Mouse (Mus musculus) megakaryocyte, embryonic 14.5 days (primary cell): Measurements from ENCODE around the gene Rnft2. TPM values are rescaled to one million over a fixed set of nuclear protein-coding genes. Genes with fewer than 3 reads are reported as not detected.

Experiments
- H3K27me3 ChIP-seq: replicated peaks from 2 replicates; pipeline ENCODE3; 2012; ENCODE audit warnings: inconsistent platforms
- H3K36me3 ChIP-seq: replicated peaks from 2 replicates; pipeline ENCODE3; 2012; ENCODE audit warnings: low read length, inconsistent platforms, mixed read lengths
- H3K4me1 ChIP-seq: 2 replicates; pipeline ENCODE4 v1.6.1; 2012; ENCODE audit warnings: inconsistent platforms
- H3K4me3 ChIP-seq: replicated peaks from 2 replicates; pipeline ENCODE3; 2012; ENCODE audit warnings: moderate library complexity, mild to moderate bottlenecking, inconsistent platforms
- H3K9me3 ChIP-seq: 2 replicates; pipeline ENCODE4 v1.6.1; 2012; ENCODE audit warnings: inconsistent platforms
- FLI1 ChIP-seq: IDR thresholded peaks from 2 replicates; pipeline ENCODE4 v1.6.1; 2012; ENCODE audit warnings: low read length, inconsistent platforms, mixed read lengths
- GATA1 ChIP-seq: IDR thresholded peaks from 3 replicates; pipeline ENCODE4 v1.6.1; 2012; ENCODE audit warnings: mixed read lengths, low read length, inconsistent platforms, borderline replicate concordance
- polyA plus RNA-seq: library from polyadenylated mRNA; stranded (reverse); fragments of >175 nt; gene quantifications from 2 replicates; pipeline ENCODE4 v1.2.3, GENCODE M21; 2012; ENCODE audit warnings: low replicate concordance; ENCODE audit not compliant: insufficient read depth

The Rnft2 gene
- polyA plus RNA-seq, result 1.1 TPM in 1 of 2 replicates, not detected in the other

- Histone ChIP-seq H3K36me3 (no peaks in the 10 kb centered on the region), H3K4me3 (peak within 1 kb of the TSS; percentile 96), H3K9me3 (no peaks in the 10 kb centered on the region), H3K4me1 (peaks cover 22% of the 10 kb centered on the region), H3K27me3 (peaks cover 35% of the 10 kb centered on the region)
- TF ChIP-seq FLI1, result peak; percentile 78
- TF ChIP-seq GATA1, result no peak
These were observed at the start of gene Rnft2, which contains the start of gene 2410131K14Rik for GRCm38 (mm10) chr5:118244606-118245443. TSS of gene Rnft2 (minus strand) at chr5:118245116. TSS of gene 2410131K14Rik (plus strand) at chr5:118245227.

DNA sequence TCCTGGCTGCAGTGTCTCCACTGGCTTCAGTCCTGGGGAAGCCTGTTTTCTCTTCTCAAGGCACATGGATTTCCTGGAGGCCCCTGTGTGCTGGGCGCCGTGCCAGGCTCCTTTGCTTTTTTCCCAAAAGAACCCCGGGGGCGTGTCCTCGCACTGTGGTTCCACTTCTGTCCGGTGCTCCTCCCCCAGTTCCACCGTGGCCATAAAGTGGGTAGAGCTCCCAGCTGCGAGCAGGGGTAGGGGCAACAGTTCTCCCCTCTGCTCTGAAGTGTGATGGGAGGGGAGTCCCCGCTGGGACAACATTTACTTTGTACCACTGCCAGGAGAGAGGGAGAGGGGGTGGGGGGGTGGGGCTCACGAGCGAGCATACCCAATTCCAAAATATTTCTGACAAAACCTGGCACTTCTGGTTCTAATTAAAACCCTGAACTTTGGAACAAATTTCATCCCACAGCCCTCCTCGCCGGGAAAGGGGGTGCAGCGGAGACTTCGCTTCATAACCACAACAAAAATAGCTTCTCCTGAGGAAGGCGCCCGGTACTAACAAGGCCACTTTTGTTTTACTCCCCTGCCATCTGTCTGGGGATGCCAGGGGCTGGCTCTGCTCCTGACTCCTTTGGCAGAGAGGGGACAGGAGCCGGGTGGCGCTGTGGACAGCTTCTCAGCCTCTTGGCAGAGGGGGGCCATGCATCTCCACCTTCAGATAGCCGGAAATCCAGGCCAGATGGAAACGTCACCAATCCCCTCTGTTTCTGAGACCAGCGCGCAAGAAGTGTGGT is 49.4 kb upstream of the Rnft2 start:
- peaks cover 31% of the 10 kb centered on the region for H3K27me3 ChIP-seq
- H3K4me1 ChIP-seq, result peaks cover 8% of the 10 kb centered on the region
- no peak for TF ChIP-seq GATA1
- TF ChIP-seq FLI1, result no peak
- H3K9me3 ChIP-seq, result peaks cover 10% of the 10 kb centered on the region
- H3K4me3 ChIP-seq, result peak overlapping the region; percentile 80
- no peaks in the 10 kb centered on the region for H3K36me3 ChIP-seq

- Histone ChIP-seq H3K4me1 (peaks cover 8% of the 10 kb centered on the region), H3K4me3 (no peak overlapping the region), H3K36me3 (no peaks in the 10 kb centered on the region), H3K9me3 (peaks cover 12% of the 10 kb centered on the region), H3K27me3 (peaks cover 23% of the 10 kb centered on the region)
- TF ChIP-seq GATA1, result no peak
- TF ChIP-seq FLI1, result no peak
These were observed 47.6 kb upstream of the Rnft2 start for GRCm38 (mm10) chr5:118292476-118292875.

DNA sequence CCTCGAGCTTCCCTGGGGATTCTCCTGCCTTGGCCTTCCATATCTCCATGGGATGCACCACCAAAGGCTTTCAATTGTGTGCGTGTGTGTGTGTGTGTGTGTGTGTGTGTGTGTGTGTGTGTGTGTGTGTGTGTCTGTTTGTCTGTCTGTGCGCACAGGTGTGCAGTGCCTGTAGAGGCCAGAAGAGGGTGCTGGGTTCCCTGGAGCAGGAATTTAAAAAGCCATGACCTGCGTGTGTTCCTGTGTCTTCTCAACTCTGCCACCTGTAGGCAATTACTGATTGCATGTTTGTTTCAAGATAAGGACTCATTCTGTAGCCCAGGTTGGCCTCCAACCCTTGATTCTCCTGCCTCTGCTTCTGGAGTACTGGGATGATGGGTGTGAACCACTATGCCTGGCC is 46.5 kb upstream of the Rnft2 start:
- Histone ChIP-seq H3K4me3 (no peak overlapping the region), H3K4me1 (peaks cover 8% of the 10 kb centered on the region), H3K36me3 (no peaks in the 10 kb centered on the region), H3K9me3 (peaks cover 20% of the 10 kb centered on the region), H3K27me3 (peaks cover 21% of the 10 kb centered on the region)
- TF ChIP-seq GATA1, result no peak
- TF ChIP-seq FLI1, result no peak

DNA sequence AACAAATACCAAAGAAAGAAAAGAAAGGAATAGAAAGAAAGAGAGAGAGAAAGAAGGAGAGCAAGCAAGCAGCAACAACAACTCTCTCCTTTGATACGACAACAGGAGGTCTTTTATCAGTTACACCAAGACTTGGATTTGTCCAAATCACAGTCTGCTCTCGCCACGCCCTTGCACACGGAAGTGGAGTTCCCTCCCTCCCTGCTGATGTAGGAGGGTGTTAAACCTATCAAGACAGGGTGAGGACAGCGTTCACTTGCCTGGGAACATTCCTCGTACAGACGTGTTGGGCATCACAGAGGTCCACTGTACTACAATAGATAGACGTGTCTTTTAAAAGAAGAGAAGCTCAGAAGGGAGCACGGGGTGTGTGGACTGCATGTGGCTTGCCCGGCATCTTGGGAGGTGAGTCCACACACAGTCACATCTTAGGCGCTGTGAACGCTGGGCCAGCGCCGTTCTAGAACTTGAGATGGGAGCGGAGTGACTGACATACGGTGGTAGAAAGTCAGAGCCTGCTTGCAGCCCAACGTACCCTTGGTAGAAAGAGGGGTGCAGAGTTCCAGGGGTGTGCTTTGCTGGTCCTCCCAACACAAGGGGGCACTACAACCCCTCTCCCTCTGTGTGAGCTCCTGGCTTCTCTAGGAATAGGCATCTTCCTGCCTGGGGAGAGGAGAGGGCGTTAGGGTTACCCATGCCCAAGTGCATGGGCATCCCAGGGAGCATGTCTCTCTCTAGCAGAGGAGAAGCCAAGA is 33.0 kb upstream of the Rnft2 start:
- TF ChIP-seq GATA1 (no peak), FLI1 (no peak)
- Histone ChIP-seq H3K27me3 (peaks cover 51% of the 10 kb centered on the region), H3K9me3 (peaks cover 14% of the 10 kb centered on the region), H3K4me3 (no peak overlapping the region), H3K36me3 (no peaks in the 10 kb centered on the region), H3K4me1 (peaks cover 11% of the 10 kb centered on the region)

GRCm38 (mm10) chr5:118276711-118277110 is 31.8 kb upstream of the Rnft2 start:
- Histone ChIP-seq H3K4me3 (no peak overlapping the region), H3K27me3 (peaks cover 62% of the 10 kb centered on the region), H3K4me1 (peaks cover 23% of the 10 kb centered on the region), H3K36me3 (no peaks in the 10 kb centered on the region), H3K9me3 (peaks cover 2% of the 10 kb centered on the region)
- TF ChIP-seq GATA1 (no peak), FLI1 (no peak)

DNA sequence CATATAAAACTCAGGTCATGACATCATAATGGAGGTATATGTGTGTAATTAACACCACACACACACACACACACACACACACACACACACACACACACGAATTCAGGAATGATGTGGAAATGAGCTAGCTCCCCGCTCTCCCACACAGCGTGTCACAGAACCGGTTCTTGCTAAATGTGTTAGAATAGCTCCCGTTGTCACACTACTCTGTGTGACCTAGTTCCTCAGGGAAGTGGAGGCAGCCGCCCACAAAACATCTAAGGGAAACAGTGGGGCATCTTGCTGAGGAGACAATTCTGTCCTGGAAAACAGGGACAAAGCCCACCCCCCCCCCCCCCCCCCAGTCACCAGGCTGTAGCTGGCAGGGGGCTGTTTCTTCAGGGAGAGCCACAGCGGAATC is 31.4 kb upstream of the Rnft2 start:
- Histone ChIP-seq H3K9me3 (no peaks in the 10 kb centered on the region), H3K4me3 (no peak overlapping the region), H3K4me1 (peaks cover 26% of the 10 kb centered on the region), H3K27me3 (peaks cover 66% of the 10 kb centered on the region), H3K36me3 (no peaks in the 10 kb centered on the region)
- TF ChIP-seq FLI1 (no peak), GATA1 (no peak)

DNA sequence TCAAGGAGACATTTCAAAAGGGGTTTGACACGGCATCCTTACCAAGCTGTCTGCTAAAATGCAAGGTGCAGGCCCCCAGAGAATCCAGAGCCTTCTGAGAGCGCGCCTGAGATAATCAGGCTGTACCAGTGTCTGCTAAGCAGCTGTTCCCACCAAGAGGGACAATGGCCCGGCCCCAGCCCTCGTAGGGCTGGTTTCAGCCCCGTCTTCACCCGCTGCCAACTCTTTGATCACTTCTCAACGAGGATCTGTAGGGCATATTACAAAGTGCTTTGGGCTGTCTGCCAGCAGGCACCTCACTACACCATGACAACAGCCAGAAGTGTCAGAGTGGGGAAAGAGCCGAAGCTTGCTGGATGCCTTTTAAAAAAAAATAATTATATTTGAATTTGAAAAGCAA is 29.6 kb upstream of the Rnft2 start:
- peaks cover 29% of the 10 kb centered on the region for H3K4me1 ChIP-seq
- no peaks in the 10 kb centered on the region for H3K9me3 ChIP-seq
- TF ChIP-seq GATA1 (no peak), FLI1 (no peak)
- H3K27me3 ChIP-seq, result peaks cover 70% of the 10 kb centered on the region
- no peak overlapping the region for H3K4me3 ChIP-seq
- no peaks in the 10 kb centered on the region for H3K36me3 ChIP-seq

- peaks cover 37% of the 10 kb centered on the region for H3K4me1 ChIP-seq
- H3K9me3 ChIP-seq, result no peaks in the 10 kb centered on the region
- H3K36me3 ChIP-seq, result no peaks in the 10 kb centered on the region
- H3K4me3 ChIP-seq, result no peak overlapping the region
- peaks cover 78% of the 10 kb centered on the region for H3K27me3 ChIP-seq
- no peak for TF ChIP-seq FLI1
- TF ChIP-seq GATA1, result no peak
These were observed 28.5 kb upstream of the Rnft2 start for GRCm38 (mm10) chr5:118273446-118273845.
